Mouse (Mus musculus) limb, embryonic 15.5 days (tissue): ENCODE data around the gene Tshz2. TPM values are rescaled to one million over a fixed set of nuclear protein-coding genes. Genes with fewer than 3 reads are reported as not detected.

Experiments used
- ATAC-seq: fragments of 200-750 bp; cut with Nextera tagmentation; 2 replicates; pipeline ENCODE4 v1.8.0; 2017; ENCODE audit warnings: low read depth, moderate TSS enrichment; ENCODE audit not compliant: insufficient number of reproducible peaks, low FRiP score, low TSS enrichment
- H3K27ac ChIP-seq: fragments of 300-500 bp; sonication (generic); 2 replicates; pipeline ENCODE4 v1.5.1; 2015; ENCODE audit warnings: moderate library complexity, mild to moderate bottlenecking, inconsistent platforms
- H3K27me3 ChIP-seq: fragments of 300-500 bp; sonication (generic); 2 replicates; pipeline ENCODE4 v1.6.1; 2015; ENCODE audit warnings: inconsistent platforms
- H3K36me3 ChIP-seq: fragments of 300-500 bp; sonication (generic); 2 replicates; pipeline ENCODE4 v1.6.1; 2015; ENCODE audit warnings: inconsistent platforms
- H3K4me1 ChIP-seq: fragments of 300-500 bp; sonication (generic); 2 replicates; pipeline ENCODE4 v1.6.1; 2015; ENCODE audit warnings: inconsistent platforms
- H3K4me2 ChIP-seq: fragments of 300-500 bp; sonication (generic); 2 replicates; pipeline ENCODE4 v1.6.1; 2015; ENCODE audit warnings: mild to moderate bottlenecking, inconsistent platforms
- H3K4me3 ChIP-seq: fragments of 300-500 bp; sonication (generic); 2 replicates; pipeline ENCODE4 v1.5.1; 2015; ENCODE audit warnings: mild to moderate bottlenecking, inconsistent platforms
- H3K9ac ChIP-seq: fragments of 300-500 bp; sonication (generic); 2 replicates; pipeline ENCODE4 v1.6.1; 2015; ENCODE audit warnings: inconsistent platforms
- H3K9me3 ChIP-seq: fragments of 300-500 bp; sonication (generic); 2 replicates; pipeline ENCODE4 v1.6.1; 2016; ENCODE audit warnings: inconsistent platforms
- WGBS: fragments of 180-500 bp; shearing (Covaris S2); methylation state at CpG from one replicate; pipeline ENCODE4 v1.1.7; 2015; 5-methylcytosine and 5-hydroxymethylcytosine counted together
- polyA plus RNA-seq: library from polyadenylated mRNA; unstranded; fragments of >200 nt; fragmentation: Nextera tagmentation; extraction: Ambion mirVana; gene quantifications from 2 replicates; pipeline ENCODE4 v1.2.1, GENCODE M21; 2015

Gene Tshz2
- polyA plus RNA-seq, 1 experiment from 2014 or later = 9.8 TPM

DNA sequence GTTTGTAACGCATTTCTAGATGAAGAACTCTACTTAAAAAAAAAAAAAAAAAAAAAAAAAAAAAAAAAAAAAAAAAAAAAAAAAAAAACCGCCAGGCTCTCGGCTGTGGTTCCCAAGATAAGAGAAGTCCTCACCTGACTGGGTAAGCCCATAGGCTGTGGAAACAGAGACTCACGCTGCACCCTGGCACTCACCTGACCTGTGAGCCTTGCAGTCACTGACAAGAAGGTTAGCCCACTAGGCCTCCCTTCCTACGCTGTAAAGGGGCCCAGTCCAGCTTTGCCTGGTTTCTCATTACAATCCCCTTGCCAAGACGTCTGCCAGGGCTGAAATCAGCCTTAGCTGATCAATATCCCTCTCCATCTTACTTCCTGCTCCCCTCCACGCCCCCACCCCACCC, 46.5 kb downstream of the Tshz2 start:
- Histone ChIP-seq H3K9ac (no peak overlapping the region), H3K27me3 (no peaks in the 10 kb centered on the region), H3K4me1 (no peaks in the 10 kb centered on the region; the same call in 1 of the 2 replicates), H3K4me2 (no peak overlapping the region), H3K36me3 (no peaks in the 10 kb centered on the region), H3K9me3 (no peaks in the 10 kb centered on the region), H3K4me3 (no peak overlapping the region), H3K27ac (no peak overlapping the region)
- WGBS = 54% methylated on average over 7 of the region's 7 CpGs
- no peak for ATAC-seq

DNA sequence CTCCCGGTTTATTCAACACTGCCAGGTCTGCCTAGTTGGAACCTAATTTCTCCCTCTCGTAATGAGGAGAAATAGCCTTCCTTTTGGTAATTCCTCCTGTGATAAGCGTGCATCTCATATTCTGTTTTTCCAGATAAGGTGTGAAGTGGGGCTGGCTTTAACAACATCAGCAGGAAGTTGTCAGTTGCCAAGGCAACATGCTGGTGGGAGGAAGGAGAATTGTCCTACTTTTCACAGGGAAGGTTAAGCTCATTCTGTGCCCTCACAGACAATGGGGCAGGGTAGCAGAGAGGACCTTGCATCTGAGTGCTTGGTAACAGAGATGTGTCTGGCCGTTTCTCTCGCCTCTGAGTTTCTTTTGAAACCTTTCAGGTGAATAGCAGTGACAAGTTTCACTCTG, 47.1 kb downstream of the Tshz2 start:
- H3K9ac ChIP-seq = no peak overlapping the region
- no peaks in the 10 kb centered on the region for H3K9me3 ChIP-seq
- 62% methylated on average over 5 of the region's 5 CpGs for WGBS
- H3K4me2 ChIP-seq = no peak overlapping the region
- peaks cover 3% of the 10 kb centered on the region; the same call in 1 of the 2 replicates for H3K4me1 ChIP-seq
- ATAC-seq = no peak
- H3K27ac ChIP-seq = no peak overlapping the region
- no peak overlapping the region for H3K4me3 ChIP-seq
- no peaks in the 10 kb centered on the region for H3K36me3 ChIP-seq
- no peaks in the 10 kb centered on the region for H3K27me3 ChIP-seq

DNA sequence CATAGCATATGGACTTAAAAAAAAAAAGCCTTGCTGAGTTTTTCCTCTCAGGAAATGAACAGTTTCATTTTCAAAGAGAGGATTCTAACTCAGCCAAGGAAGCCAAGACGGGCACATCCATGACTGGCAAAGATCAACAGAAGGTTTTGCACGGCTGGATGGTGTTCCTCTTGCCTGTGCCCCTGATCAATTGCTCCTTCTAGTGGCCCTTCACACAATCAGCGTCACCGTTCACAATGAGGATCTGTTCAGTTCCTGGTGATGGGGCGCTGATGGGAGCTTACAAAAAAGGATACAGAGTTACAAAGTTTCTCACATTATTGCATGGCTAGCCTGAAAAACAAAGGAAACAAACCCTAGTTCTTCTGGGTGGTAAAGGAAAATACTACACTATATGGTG, 52.4 kb downstream of the Tshz2 start:
- no peak overlapping the region for H3K4me3 ChIP-seq
- no peaks in the 10 kb centered on the region for H3K27me3 ChIP-seq
- WGBS = 50% methylated on average over 5 of the region's 5 CpGs
- ATAC-seq = no peak
- no peaks in the 10 kb centered on the region for H3K9me3 ChIP-seq
- no peak overlapping the region for H3K27ac ChIP-seq
- no peaks in the 10 kb centered on the region for H3K36me3 ChIP-seq
- H3K4me1 ChIP-seq = peaks cover 7% of the 10 kb centered on the region; the same call in 1 of the 2 replicates
- no peak overlapping the region for H3K4me2 ChIP-seq
- no peak overlapping the region for H3K9ac ChIP-seq

DNA sequence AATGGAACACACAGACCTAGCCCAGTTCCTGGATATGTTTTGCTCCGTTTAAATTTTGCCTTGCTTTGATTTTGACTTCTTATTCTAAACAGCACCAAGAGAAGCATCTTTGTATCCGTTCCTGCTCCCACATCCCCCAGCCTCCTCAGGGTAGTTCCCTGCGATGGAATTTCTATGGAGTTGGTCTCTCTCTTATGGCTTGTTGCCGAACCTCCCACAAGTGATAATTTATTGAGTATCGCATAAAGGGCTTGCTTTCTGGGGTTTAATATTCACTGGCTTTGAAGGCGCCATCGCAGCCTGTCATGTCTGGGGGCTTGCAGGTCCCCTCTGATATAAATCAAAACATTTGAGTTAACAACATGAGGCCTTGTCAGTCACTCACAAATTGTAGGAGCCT, 52.9 kb downstream of the Tshz2 start:
- Histone ChIP-seq H3K4me2 (no peak overlapping the region), H3K27ac (no peak overlapping the region), H3K9ac (no peak overlapping the region), H3K27me3 (no peaks in the 10 kb centered on the region), H3K36me3 (no peaks in the 10 kb centered on the region), H3K9me3 (no peaks in the 10 kb centered on the region), H3K4me3 (no peak overlapping the region), H3K4me1 (peaks cover 7% of the 10 kb centered on the region; the same call in 1 of the 2 replicates)
- no peak for ATAC-seq
- 57% methylated on average over 7 of the region's 7 CpGs for WGBS

DNA sequence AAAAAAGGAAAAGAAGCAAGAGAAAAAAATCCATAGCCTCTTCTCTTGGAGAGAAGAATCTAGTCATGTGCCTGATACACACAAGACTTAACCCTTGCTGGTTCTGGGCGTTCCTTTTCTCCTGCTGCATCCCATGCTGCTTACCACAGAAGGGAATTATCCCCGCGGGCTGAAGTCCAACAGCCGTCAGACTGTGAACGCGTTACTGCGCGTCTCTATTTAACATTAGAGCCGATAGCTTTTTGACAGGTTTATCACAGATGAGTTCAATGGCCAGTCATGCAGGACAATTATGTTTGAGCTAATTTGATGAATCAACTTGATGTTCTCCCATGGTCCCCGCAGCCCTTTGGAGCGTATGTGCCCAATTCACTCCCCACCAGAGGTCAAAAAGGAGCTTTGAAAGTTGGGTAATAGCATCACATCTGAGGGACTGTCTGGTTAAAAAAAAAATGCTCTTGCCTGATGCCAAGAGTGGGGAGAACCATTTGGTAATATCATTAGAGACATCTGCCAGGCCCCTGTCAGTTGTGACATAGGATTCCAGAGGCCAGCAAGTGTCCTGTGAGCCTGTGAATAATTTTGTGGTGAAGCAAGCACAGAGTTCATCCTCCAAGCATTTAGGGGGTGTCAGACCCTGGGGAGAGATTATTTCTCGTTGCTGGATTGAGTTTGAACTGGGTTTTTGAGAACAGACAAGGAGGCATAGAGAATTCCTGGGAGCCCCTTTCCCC, 54.1 kb downstream of the Tshz2 start:
- Histone ChIP-seq H3K4me3 (no peak overlapping the region), H3K27ac (no peak overlapping the region), H3K36me3 (no peaks in the 10 kb centered on the region), H3K4me1 (peaks cover 7% of the 10 kb centered on the region; the same call in 1 of the 2 replicates), H3K9ac (no peak overlapping the region), H3K27me3 (no peaks in the 10 kb centered on the region), H3K4me2 (no peak overlapping the region), H3K9me3 (no peaks in the 10 kb centered on the region)
- no peak for ATAC-seq
- WGBS = 62% methylated on average over 12 of the region's 12 CpGs

DNA sequence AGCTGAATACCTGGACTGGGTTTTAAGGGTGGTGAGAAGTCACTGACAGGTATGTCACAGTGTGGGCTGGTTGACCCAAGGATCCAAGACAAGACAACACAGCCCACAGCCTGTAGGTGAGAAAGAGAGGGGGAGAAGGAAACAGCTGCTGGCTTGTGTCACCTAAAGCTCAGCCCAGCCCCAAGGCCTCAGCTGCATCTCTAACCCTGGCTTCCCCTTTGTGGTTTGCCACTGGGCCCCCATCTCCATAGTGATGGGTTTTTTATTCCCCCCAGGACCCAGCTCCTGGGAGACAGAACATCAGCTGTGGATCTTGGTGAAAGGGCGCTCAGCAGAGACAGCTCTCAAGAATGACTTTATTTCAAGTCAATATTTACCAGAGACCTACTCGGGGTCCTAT, 57.2 kb downstream of the Tshz2 start:
- peaks cover 12% of the 10 kb centered on the region; the same call in 1 of the 2 replicates for H3K4me1 ChIP-seq
- H3K4me3 ChIP-seq = no peak overlapping the region
- ATAC-seq = no peak
- no peak overlapping the region for H3K9ac ChIP-seq
- WGBS = 92% methylated on average over 2 of the region's 2 CpGs
- no peak overlapping the region for H3K4me2 ChIP-seq
- no peak overlapping the region for H3K27ac ChIP-seq
- no peaks in the 10 kb centered on the region for H3K27me3 ChIP-seq
- no peaks in the 10 kb centered on the region for H3K36me3 ChIP-seq
- no peaks in the 10 kb centered on the region for H3K9me3 ChIP-seq

DNA sequence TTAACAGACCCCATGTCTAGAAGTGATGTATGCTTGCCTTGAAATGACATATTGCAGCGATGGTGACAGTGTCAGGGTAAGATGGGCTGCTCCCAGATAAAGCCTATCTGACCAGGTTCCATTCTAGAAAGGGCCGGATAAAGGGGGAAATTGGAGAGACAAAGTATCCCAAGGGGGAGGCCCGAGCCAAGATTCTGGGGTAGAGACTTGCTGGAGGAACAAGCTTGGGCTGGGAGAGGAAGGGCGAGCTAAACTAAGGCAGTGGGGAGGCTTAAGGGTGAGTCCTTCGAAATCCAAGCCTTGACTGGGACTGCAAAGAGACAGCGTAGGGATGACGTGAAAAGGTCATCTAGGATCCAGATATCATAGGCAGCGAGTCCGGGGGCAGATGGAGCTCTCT, 61.7 kb downstream of the Tshz2 start:
- WGBS = 85% methylated on average over 9 of the region's 9 CpGs
- no peaks in the 10 kb centered on the region for H3K27me3 ChIP-seq
- no peak overlapping the region for H3K4me3 ChIP-seq
- ATAC-seq = no peak
- no peaks in the 10 kb centered on the region for H3K36me3 ChIP-seq
- no peaks in the 10 kb centered on the region for H3K9me3 ChIP-seq
- H3K4me1 ChIP-seq = peaks cover 11% of the 10 kb centered on the region; the same call in 1 of the 2 replicates
- no peak overlapping the region for H3K4me2 ChIP-seq
- H3K9ac ChIP-seq = no peak overlapping the region
- no peak overlapping the region for H3K27ac ChIP-seq

DNA sequence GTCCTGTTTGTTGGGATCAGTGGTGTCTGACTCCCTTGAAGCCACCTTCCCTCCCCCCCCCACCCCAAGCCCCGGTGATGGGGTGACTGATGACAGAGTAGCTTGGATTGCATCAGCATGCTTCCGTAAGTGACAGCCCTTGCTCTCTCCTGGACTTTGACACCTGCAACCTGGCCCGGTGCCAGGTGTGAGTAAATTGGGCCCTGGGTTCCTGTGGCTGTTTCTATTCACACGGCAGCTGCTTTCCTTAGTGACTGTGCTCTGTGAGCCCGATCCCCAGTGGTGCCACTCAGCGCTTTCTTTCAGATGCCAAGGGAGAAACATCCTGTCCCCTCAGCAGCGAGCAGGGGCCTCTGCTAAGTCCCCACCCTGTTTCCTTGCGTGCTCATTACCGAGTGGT, 62.2 kb downstream of the Tshz2 start:
- H3K4me1 ChIP-seq = peaks cover 11% of the 10 kb centered on the region; the same call in 1 of the 2 replicates
- H3K4me2 ChIP-seq = no peak overlapping the region
- no peak for ATAC-seq
- no peak overlapping the region for H3K9ac ChIP-seq
- H3K9me3 ChIP-seq = no peaks in the 10 kb centered on the region
- WGBS = 63% methylated on average over 9 of the region's 9 CpGs
- H3K4me3 ChIP-seq = no peak overlapping the region
- no peaks in the 10 kb centered on the region for H3K27me3 ChIP-seq
- H3K27ac ChIP-seq = no peak overlapping the region
- H3K36me3 ChIP-seq = no peaks in the 10 kb centered on the region

DNA sequence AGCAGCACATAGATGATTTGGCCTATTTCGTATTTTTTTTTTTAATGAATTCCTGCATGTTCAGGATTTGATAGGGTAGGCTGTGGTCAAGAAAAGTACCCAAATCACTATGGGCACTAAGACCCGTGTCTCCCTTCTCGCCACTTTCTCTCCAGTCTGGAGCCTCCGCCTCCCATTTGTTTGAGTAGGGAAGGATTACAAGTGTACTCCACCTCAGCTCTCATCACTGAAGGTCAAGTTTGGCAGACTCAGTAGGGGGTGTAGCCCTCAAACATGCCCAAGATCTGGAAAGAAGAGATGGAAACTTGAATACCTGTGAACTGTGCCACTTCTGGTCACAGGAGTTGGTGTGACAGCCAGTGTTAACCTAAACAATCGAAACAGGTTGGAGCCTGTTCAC, 66.3 kb downstream of the Tshz2 start:
- Histone ChIP-seq H3K4me1 (peaks cover 15% of the 10 kb centered on the region; the same call in 1 of the 2 replicates), H3K27ac (no peak overlapping the region), H3K9me3 (no peaks in the 10 kb centered on the region), H3K27me3 (no peaks in the 10 kb centered on the region), H3K9ac (no peak overlapping the region), H3K4me2 (no peak overlapping the region), H3K4me3 (no peak overlapping the region), H3K36me3 (no peaks in the 10 kb centered on the region)
- 87% methylated on average over 5 of the region's 5 CpGs for WGBS
- ATAC-seq = no peak

DNA sequence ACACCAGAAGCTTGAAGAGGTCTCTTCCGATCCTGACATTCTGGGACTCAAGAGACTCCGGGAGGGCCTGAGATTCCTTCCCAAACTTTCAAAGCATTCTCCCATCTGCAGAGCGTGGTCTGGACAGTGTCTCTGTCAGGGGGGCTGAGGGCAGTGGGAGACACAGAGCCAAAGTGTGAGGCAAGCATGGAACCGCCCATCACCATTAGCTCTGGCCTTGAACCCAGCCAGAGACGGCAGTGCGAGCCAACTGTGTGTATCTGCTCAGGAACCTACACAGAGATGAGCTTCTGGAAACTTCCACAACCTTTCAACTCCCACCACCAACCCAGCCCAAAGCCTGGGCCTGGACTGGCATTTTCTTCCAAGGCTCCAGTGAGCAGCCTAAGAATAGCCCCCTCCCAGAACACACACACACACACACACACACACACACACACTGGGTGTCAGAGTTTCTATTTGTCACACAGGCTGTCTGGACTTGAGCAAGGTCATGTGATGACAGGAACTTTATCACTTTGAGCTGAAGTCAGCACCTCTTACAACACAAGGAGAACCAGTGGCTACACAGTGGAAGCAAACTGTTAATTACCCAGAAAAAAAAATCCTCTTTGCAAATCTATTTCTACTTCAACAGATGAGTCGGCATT, 67.2 kb downstream of the Tshz2 start:
- H3K27ac ChIP-seq = no peak overlapping the region
- H3K9ac ChIP-seq = no peak overlapping the region
- no peak overlapping the region for H3K4me3 ChIP-seq
- H3K4me2 ChIP-seq = no peak overlapping the region
- peak; percentile 68; the same call in 1 of the 2 replicates for ATAC-seq
- WGBS = 43% methylated on average over 7 of the region's 7 CpGs
- H3K36me3 ChIP-seq = no peaks in the 10 kb centered on the region
- H3K4me1 ChIP-seq = peaks cover 8% of the 10 kb centered on the region; the same call in 1 of the 2 replicates
- no peaks in the 10 kb centered on the region for H3K27me3 ChIP-seq
- H3K9me3 ChIP-seq = no peaks in the 10 kb centered on the region

DNA sequence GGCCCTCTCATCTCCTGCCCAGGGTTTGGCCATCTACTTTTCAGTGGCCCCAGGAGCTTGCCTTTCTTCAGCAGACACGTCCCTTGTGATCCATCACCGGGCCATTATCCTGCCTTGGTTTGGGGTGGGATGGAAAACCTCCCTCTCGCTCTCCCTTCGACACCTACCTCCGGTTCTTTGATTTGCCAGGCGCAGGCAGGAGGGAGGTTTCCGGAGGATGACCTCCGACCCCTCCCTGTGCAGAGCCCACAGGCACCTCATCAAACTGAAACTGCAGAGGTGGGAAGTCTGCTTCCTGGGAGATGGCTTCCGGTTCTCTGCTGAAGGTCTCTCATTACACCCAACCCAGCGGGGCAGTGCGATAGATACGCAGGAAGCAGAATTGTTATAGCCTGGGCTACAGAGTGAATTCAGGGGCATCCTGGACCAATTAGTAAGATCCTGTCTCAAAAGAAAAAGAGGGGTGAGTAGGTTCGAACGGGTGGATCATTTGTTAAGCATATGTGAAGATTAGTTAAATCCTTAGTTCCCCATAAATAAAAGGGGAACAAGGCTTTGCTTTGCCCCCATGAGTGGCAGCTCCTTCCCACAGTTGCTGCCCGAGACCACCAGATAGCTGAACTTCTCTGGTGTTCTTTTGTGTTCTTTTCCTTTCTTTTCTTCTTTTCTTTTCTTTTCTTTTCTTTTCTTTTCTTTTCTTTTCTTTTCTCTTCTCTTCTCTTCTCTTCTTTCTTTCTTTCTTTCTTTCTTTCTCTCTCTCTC, 70.1 kb downstream of the Tshz2 start:
- no peak for ATAC-seq
- peaks cover 5% of the 10 kb centered on the region; the same call in 1 of the 2 replicates for H3K4me1 ChIP-seq
- H3K27ac ChIP-seq = no peak overlapping the region
- 30% methylated on average over 15 of the region's 15 CpGs for WGBS
- H3K4me3 ChIP-seq = no peak overlapping the region
- no peak overlapping the region for H3K9ac ChIP-seq
- H3K36me3 ChIP-seq = no peaks in the 10 kb centered on the region
- no peak overlapping the region for H3K4me2 ChIP-seq
- no peaks in the 10 kb centered on the region for H3K9me3 ChIP-seq
- H3K27me3 ChIP-seq = no peaks in the 10 kb centered on the region
